Mouse (Mus musculus) heart, postnatal 0 days (tissue): ENCODE measurements around the gene Plxna1. TPM values are rescaled to one million over a fixed set of nuclear protein-coding genes. Genes with fewer than 3 reads are reported as not detected.

Experiments used
- ATAC-seq: fragments of 200-750 bp; cut with Nextera tagmentation; 2 replicates; pipeline ENCODE4 v1.8.0; 2017; ENCODE audit warnings: low read depth, moderate number of reproducible peaks, moderate library complexity; ENCODE audit not compliant: insufficient read depth
- DNase-seq: peaks from one replicate; pipeline ENCODE4 v3.0.0-alpha.2; 2016; ENCODE audit warnings: low spot score
- H3K27ac ChIP-seq: fragments of 300-500 bp; sonication (generic); 2 replicates; pipeline ENCODE4 v1.5.1; 2014; ENCODE audit warnings: low read depth, mild to moderate bottlenecking
- H3K27me3 ChIP-seq: fragments of 300-500 bp; sonication (generic); 2 replicates; pipeline ENCODE4 v1.6.1; 2014; ENCODE audit warnings: low read length, mixed read lengths; ENCODE audit not compliant: control insufficient read depth, insufficient read depth
- H3K36me3 ChIP-seq: fragments of 300-500 bp; sonication (generic); replicated peaks from 2 replicates; pipeline ENCODE4 v1.6.1; 2014; ENCODE audit warnings: low read length, mixed read lengths; ENCODE audit not compliant: control insufficient read depth, insufficient read depth
- H3K4me1 ChIP-seq: fragments of 300-500 bp; sonication (generic); 2 replicates; pipeline ENCODE4 v1.6.1; 2014; ENCODE audit warnings: antibody characterized with exemption; ENCODE audit not compliant: control insufficient read depth, insufficient read depth
- H3K4me2 ChIP-seq: fragments of 300-500 bp; sonication (generic); 2 replicates; pipeline ENCODE4 v1.6.1; 2014; ENCODE audit warnings: low read depth, mild to moderate bottlenecking, low read length, moderate library complexity
- H3K4me3 ChIP-seq: fragments of 300-500 bp; sonication (generic); 2 replicates; pipeline ENCODE4 v1.5.1; 2014; ENCODE audit warnings: low read depth, low read length
- H3K9ac ChIP-seq: fragments of 300-500 bp; sonication (generic); replicated peaks from 2 replicates; pipeline ENCODE4 v1.6.1; 2014; ENCODE audit warnings: low read depth, low read length, mixed read lengths
- H3K9me3 ChIP-seq: fragments of 300-500 bp; sonication (generic); replicated peaks from 2 replicates; pipeline ENCODE4 v1.6.1; 2016; ENCODE audit warnings: low read length; ENCODE audit not compliant: control insufficient read depth
- CTCF ChIP-seq: IDR thresholded peaks from 2 replicates; pipeline ENCODE4 v1.5.1; 2016; ENCODE audit warnings: antibody characterized with exemption, control low read depth, low read depth
- EP300 ChIP-seq: IDR thresholded peaks from 2 replicates; pipeline ENCODE4 v1.6.1; 2016; ENCODE audit warnings: antibody characterized with exemption, low read depth
- WGBS: fragments of 180-500 bp; shearing (Covaris S2); extraction: QIAGEN DNeasy Blood & Tissue Kit; methylation state at CpG from one replicate; pipeline ENCODE4 v1.1.7; 2014; 5-methylcytosine and 5-hydroxymethylcytosine counted together
- polyA plus RNA-seq: library from polyadenylated mRNA; unstranded; fragments of >200 nt; fragmentation: Nextera tagmentation; extraction: Ambion mirVana; gene quantifications from 2 replicates; pipeline ENCODE4 v1.2.1, GENCODE M21; 2015
- total RNA-seq: library from RNA; depleted of rRNA; stranded (reverse); fragments of >200 nt; gene quantifications from 2 replicates; pipeline ENCODE4 v1.2.3, GENCODE M21; 2014; ENCODE audit warnings: low replicate concordance

Gene Plxna1
- total and polyA plus RNA-seq, 2 experiments from 2014 or later, result 8.1 to 30.4 TPM

- no peak for TF ChIP-seq EP300
- TF ChIP-seq CTCF, result no peak
- DNase-seq, result no peak
- Histone ChIP-seq H3K9ac (no peak overlapping the region), H3K4me3 (no peak overlapping the region), H3K4me2 (no peak overlapping the region), H3K4me1 (0 out of 2 replicates have a peak, but pooled peaks cover 4% of the 10 kb centered on the region), H3K27ac (no peak overlapping the region), H3K36me3 (no peaks in the 10 kb centered on the region), H3K27me3 (no peaks in the 10 kb centered on the region), H3K9me3 (no peaks in the 10 kb centered on the region)
- 91% methylated on average over 2 of the region's 2 CpGs for WGBS
- no peak for ATAC-seq
These were observed 29.8 kb upstream of the Plxna1 start for GRCm38 (mm10) chr6:89392213-89392612.

DNA sequence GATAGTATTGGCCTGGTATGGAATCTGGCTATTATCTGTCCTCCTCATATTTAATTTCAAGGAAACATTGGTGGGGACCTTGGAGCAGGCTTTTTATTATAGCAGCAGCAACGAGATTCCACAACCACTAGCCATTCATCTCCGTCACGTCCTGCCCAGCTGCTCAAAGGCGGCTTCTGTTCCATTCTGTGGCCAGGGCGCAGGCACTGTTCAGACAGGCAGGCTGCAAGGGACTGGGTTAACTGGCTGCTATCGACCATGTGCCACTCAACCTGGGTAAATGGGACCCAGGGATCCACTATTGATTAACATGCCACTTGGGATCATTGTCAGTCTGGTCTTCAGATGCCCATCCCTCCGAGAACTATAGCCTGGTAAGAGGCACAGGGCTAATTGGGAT lies 27.4 kb upstream of the Plxna1 start:
- TF ChIP-seq CTCF (no peak), EP300 (no peak)
- Histone ChIP-seq H3K4me2 (no peak overlapping the region), H3K27me3 (no peaks in the 10 kb centered on the region), H3K4me1 (peaks cover 8% of the 10 kb centered on the region; the same call in 1 of the 2 replicates), H3K4me3 (no peak overlapping the region), H3K36me3 (no peaks in the 10 kb centered on the region), H3K9me3 (no peaks in the 10 kb centered on the region), H3K27ac (no peak overlapping the region), H3K9ac (no peak overlapping the region)
- DNase-seq (no peak), ATAC-seq (no peak)
- WGBS, result 82% methylated on average over 7 of the region's 7 CpGs

DNA sequence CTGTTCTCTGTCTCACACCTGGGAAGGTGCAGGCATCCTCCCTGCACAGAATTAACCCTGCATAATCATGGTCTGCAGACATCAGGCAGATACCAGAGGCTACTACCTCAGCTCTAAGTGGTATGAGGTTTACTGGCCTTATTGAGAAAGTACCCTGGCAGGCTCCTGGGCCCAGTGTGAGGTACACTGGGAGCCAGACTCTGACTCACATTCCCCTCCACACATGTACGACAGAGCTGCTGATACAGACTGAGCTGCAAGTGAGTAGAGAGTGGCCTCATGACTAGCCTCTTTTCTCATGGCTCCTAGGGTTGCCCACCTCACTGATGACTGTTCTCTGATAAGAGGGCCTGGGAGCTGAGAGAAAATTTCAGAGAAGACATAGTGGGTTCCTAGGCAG lies 24.5 kb upstream of the Plxna1 start:
- Histone ChIP-seq H3K4me2 (no peak overlapping the region), H3K4me1 (peaks cover 14% of the 10 kb centered on the region), H3K27me3 (no peaks in the 10 kb centered on the region), H3K27ac (no peak overlapping the region), H3K9me3 (no peaks in the 10 kb centered on the region), H3K9ac (no peak overlapping the region), H3K4me3 (no peak overlapping the region), H3K36me3 (no peaks in the 10 kb centered on the region)
- WGBS, result 34% methylated on average over 1 of the region's 1 CpGs
- DNase-seq, result no peak
- TF ChIP-seq CTCF, result no peak
- no peak for TF ChIP-seq EP300
- no peak for ATAC-seq

DNA sequence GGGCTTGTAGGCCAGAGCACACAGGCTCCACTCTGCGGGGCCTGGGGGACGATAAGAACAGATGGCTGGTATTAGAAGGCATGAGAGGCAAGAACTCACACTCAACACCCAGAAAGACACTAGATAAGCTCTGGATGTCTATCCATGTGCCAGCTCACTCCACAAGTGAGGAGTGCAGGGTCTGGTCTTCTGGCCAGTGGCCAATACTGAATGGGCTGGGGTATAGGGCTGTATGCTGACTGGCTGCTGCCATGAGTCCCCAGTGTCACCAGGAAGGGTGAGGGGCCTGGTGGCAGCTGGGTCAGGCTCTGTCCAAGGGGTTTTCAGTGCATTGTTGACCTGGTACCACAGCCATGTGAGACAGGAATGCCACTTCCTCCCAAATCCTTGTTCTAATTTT lies 22.3 kb upstream of the Plxna1 start:
- Histone ChIP-seq H3K27me3 (no peaks in the 10 kb centered on the region), H3K9ac (no peak overlapping the region), H3K36me3 (no peaks in the 10 kb centered on the region), H3K27ac (no peak overlapping the region), H3K9me3 (no peaks in the 10 kb centered on the region), H3K4me2 (no peak overlapping the region), H3K4me1 (peaks cover 14% of the 10 kb centered on the region), H3K4me3 (no peak overlapping the region)
- no peak for DNase-seq
- 52% methylated on average over 2 of the region's 2 CpGs for WGBS
- TF ChIP-seq EP300, result no peak
- TF ChIP-seq CTCF, result no peak
- no peak for ATAC-seq

DNA sequence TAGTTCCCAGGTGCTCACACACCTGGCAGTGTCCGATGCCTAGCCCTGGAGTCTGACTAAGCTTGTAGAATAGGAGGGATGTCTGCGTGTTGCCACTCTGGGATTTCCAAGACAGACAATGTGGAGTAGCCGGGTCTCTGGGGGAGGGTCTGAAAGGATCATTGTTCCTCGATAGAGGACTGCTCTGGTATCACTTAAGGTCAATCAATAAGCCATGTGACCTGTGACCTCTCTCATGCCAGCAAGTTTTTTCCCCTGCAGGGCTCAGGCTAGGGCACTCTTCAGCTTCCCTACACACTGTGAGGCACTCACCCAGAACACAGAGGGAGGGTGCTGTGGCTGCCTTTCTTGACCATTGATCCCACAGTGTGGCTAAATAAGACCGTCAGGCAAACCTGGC lies 19.4 kb upstream of the Plxna1 start:
- Histone ChIP-seq H3K27ac (no peak overlapping the region), H3K9me3 (no peaks in the 10 kb centered on the region), H3K27me3 (no peaks in the 10 kb centered on the region), H3K4me3 (no peak overlapping the region), H3K4me1 (peaks cover 7% of the 10 kb centered on the region), H3K36me3 (no peaks in the 10 kb centered on the region), H3K9ac (no peak overlapping the region), H3K4me2 (no peak overlapping the region)
- DNase-seq (no peak), ATAC-seq (no peak)
- WGBS, result 85% methylated on average over 5 of the region's 5 CpGs
- TF ChIP-seq EP300, result no peak
- no peak for TF ChIP-seq CTCF

DNA sequence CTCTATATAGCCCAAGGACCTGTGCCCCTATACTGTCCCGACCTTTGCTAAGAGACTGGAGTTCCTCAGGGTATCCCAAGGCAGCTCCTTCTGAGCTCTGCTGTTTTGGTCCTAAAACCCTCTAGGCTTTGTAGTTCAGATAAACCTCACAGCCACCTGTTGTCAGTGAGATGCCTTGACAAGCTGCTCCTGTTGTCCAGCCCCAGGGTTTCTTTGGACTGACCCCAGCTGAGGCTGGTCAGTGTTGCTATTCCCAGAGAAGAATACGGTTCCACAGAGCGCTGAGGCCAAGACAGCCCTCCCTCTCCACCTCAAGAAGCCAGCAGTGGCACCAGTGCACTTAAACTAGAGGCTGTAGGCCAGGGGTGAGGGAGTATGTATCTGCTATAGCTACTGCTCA lies 18.8 kb upstream of the Plxna1 start:
- Histone ChIP-seq H3K4me3 (no peak overlapping the region), H3K27me3 (no peaks in the 10 kb centered on the region), H3K36me3 (no peaks in the 10 kb centered on the region), H3K4me1 (peaks cover 7% of the 10 kb centered on the region), H3K27ac (no peak overlapping the region), H3K9me3 (no peaks in the 10 kb centered on the region), H3K9ac (no peak overlapping the region), H3K4me2 (no peak overlapping the region)
- WGBS, result 45% methylated on average over 3 of the region's 3 CpGs
- TF ChIP-seq CTCF, result no peak
- TF ChIP-seq EP300, result no peak
- no peak for ATAC-seq
- no peak for DNase-seq
